Mouse (Mus musculus) liver, embryonic 13.5 days (tissue): ENCODE data around the gene Sestd1. TPM values are rescaled to one million over a fixed set of nuclear protein-coding genes. Genes with fewer than 3 reads are reported as not detected.

Source experiments
- ATAC-seq: fragments of 200-750 bp; cut with Nextera tagmentation; 2 replicates; pipeline ENCODE4 v1.8.0; 2017; ENCODE audit warnings: low read depth, mild to moderate bottlenecking, moderate number of reproducible peaks, moderate library complexity
- DNase-seq: peaks from one replicate; pipeline ENCODE4 v3.0.0; 2022
- H3K27ac ChIP-seq: fragments of 300-500 bp; sonication (generic); 2 replicates; pipeline ENCODE4 v1.5.1; 2015; ENCODE audit warnings: moderate library complexity, mild to moderate bottlenecking, inconsistent platforms
- H3K27me3 ChIP-seq: fragments of 300-500 bp; sonication (generic); 2 replicates; pipeline ENCODE4 v1.6.1; 2015; ENCODE audit warnings: mild to moderate bottlenecking, inconsistent platforms
- H3K36me3 ChIP-seq: fragments of 300-500 bp; sonication (generic); 2 replicates; pipeline ENCODE4 v1.6.1; 2015; ENCODE audit warnings: mild to moderate bottlenecking, inconsistent platforms
- H3K4me1 ChIP-seq: fragments of 300-500 bp; sonication (generic); replicated peaks from 2 replicates; pipeline ENCODE4 v1.6.1; 2015; ENCODE audit warnings: inconsistent platforms
- H3K4me2 ChIP-seq: fragments of 300-500 bp; sonication (generic); 2 replicates; pipeline ENCODE4 v1.6.1; 2015; ENCODE audit warnings: inconsistent platforms, mild to moderate bottlenecking, moderate library complexity
- H3K4me3 ChIP-seq: fragments of 300-500 bp; sonication (generic); replicated peaks from 2 replicates; pipeline ENCODE4 v1.5.1; 2015; ENCODE audit warnings: mild to moderate bottlenecking, inconsistent platforms
- H3K9ac ChIP-seq: fragments of 300-500 bp; sonication (generic); 2 replicates; pipeline ENCODE4 v1.6.1; 2015; ENCODE audit warnings: mild to moderate bottlenecking, inconsistent platforms
- H3K9me3 ChIP-seq: fragments of 300-500 bp; sonication (generic); replicated peaks from 2 replicates; pipeline ENCODE4 v1.6.1; 2016; ENCODE audit warnings: inconsistent platforms
- whole genome bisulfite sequencing: fragments of 180-500 bp; shearing (Covaris S2); methylation state at CpG from one replicate; pipeline ENCODE4 v1.1.7; 2015; ENCODE audit not compliant: insufficient replicate concordance; 5-methylcytosine and 5-hydroxymethylcytosine counted together
- polyA plus RNA-seq: library from polyadenylated mRNA; unstranded; fragments of >200 nt; fragmentation: Nextera tagmentation; extraction: Ambion mirVana; gene quantifications from 2 replicates; pipeline ENCODE4 v1.2.1, GENCODE M21; 2015

Sestd1 gene
- polyA plus RNA-seq, 1 experiment from 2014 or later = 0.54 TPM

DNA sequence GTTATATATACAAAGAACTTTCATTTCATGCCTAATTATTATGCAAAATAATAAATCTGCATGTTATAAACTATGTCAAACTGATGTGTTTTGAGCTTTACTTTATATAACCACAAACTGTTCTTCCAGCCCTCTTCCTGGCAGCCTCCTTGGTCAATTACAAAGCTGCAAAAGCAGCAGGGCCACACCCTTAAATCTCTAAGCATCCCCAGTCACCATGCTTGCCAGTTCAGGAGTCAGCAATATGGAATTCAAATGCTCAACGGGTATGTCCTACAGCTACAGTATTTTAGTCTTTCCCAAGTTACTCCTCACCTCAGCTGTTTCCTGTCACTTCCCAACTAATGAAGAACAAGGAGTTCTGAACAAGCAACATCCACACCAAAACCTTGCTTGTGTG is 10.3 kb downstream of the Sestd1 start:
- no peak for ATAC-seq
- Histone ChIP-seq H3K27me3 (no peaks in the 10 kb centered on the region), H3K4me1 (no peaks in the 10 kb centered on the region)

DNA sequence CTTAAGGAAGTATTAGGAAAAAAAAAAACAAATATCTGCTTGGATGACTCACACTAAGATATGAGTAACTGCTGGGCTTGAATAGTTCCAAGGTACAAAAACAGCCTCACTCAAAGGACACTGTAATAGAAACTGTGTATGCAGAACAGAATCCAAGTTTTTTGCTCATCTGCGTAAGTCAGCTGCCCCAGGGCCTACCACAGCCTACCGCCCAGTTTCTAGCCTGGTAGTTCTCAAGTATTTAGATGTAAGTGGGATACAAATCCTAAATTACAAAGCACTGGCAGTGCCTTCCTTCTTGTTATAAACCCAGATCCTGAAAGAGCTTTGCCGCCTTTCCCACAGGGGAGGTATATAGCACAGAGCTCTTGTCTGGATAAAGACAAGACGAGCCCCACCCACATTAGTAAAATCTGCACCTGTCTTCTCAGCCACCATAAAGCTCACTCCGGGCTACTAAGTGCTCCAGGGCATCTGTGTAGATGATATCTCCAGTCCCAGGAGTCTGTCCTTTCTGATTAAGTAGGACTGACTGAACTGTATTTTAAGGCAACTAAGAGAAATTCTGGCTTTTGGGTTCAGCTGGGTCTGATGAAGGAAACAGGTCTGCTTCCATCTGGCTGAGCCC is 11.7 kb downstream of the Sestd1 start:
- no peak overlapping the region for H3K4me2 ChIP-seq
- H3K36me3 ChIP-seq = no peaks in the 10 kb centered on the region

More for the DNA sequence above, 10.3 kb downstream of the Sestd1 start:
- Histone ChIP-seq H3K9me3 (no peaks in the 10 kb centered on the region), H3K9ac (no peak overlapping the region), H3K4me3 (no peak overlapping the region), H3K27ac (no peak overlapping the region), H3K36me3 (no peaks in the 10 kb centered on the region), H3K4me2 (no peak overlapping the region)
- WGBS = 54% methylated on average over 1 of the region's 1 CpGs
- DNase-seq = no peak

DNA sequence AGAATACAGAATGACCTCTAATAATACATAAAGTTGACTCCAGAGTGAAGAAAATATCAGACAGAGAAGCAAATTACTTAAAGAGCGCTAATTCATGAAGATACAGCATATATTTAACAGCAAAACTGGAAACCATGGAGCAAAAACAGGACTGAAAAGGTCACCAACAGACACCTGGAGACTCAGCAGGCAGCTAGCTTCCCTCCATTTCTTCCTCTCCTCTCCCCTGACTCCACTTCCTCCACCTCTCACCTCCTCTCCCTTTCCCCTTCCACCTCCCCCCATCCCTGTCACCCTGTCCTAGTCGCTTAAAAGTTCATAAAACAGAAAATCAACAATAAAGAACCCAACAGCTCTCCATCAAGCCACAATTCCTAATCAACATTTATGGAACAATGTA is 13.5 kb downstream of the Sestd1 start:
- 57% methylated on average over 2 of the region's 2 CpGs for WGBS
- no peak overlapping the region for H3K4me2 ChIP-seq
- H3K36me3 ChIP-seq = no peaks in the 10 kb centered on the region
- H3K4me1 ChIP-seq = 0 out of 2 replicates have a peak, but pooled peaks cover 3% of the 10 kb centered on the region
- no peak overlapping the region for H3K9ac ChIP-seq
- no peak for DNase-seq
- H3K4me3 ChIP-seq = no peak overlapping the region
- no peak overlapping the region for H3K27ac ChIP-seq
- no peaks in the 10 kb centered on the region for H3K9me3 ChIP-seq
- no peak for ATAC-seq
- H3K27me3 ChIP-seq = no peaks in the 10 kb centered on the region

More for the DNA sequence above, 11.7 kb downstream of the Sestd1 start:
- no peak overlapping the region for H3K9ac ChIP-seq
- no peaks in the 10 kb centered on the region for H3K9me3 ChIP-seq
- H3K27ac ChIP-seq = no peak overlapping the region
- H3K27me3 ChIP-seq = no peaks in the 10 kb centered on the region
- no peak overlapping the region for H3K4me3 ChIP-seq
- 0 out of 2 replicates have a peak, but pooled peaks cover 2% of the 10 kb centered on the region for H3K4me1 ChIP-seq
- 69% methylated on average over 5 of the region's 5 CpGs for WGBS
- ATAC-seq (no peak), DNase-seq (no peak)

DNA sequence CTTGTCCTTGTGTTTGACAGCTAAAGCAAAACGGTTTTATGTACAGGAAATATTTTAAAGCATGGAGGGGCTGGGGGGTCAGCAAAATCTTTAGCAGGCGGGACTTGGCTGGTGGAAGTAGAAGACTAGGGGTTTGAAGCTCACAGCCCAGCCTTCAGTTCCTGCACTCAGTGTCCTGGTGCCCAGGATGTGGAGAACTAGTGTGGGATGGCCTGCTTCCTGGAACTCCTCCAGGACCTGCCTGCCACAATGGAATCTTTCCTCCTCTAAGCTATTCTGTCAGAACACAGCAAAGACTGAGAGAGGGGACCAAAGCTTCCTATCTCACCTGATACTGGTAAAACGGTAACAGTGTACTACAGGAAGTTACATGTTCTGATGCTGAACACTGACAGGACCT is 14.4 kb downstream of the Sestd1 start:
- 33% methylated on average over 3 of the region's 3 CpGs for WGBS
- Histone ChIP-seq H3K36me3 (no peaks in the 10 kb centered on the region), H3K4me1 (0 out of 2 replicates have a peak, but pooled peaks cover 3% of the 10 kb centered on the region), H3K9ac (no peak overlapping the region), H3K4me2 (no peak overlapping the region), H3K27ac (no peak overlapping the region), H3K4me3 (no peak overlapping the region), H3K9me3 (no peaks in the 10 kb centered on the region), H3K27me3 (no peaks in the 10 kb centered on the region)
- DNase-seq = no peak
- no peak for ATAC-seq

DNA sequence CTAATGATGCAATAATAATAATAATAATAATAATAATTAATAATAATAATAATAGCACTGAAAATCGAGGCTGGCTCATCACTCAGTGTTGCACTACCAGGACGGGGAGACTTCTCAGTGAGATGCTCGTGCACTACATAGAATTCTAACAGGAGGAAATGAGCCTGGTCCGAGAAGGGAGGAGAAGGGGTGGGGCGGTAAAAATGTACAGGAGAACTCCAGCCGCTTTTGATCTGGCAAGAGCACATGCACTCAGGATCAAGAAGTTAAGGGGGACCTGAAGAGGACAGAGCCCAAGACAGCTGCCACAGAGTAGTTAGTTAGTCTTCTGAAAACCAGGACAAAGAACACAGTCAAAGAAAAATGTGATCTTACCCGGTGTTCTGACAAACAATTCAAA is 15.1 kb downstream of the Sestd1 start:
- no peak overlapping the region for H3K27ac ChIP-seq
- no peak overlapping the region for H3K4me3 ChIP-seq
- 51% methylated on average over 7 of the region's 7 CpGs for WGBS
- no peak overlapping the region for H3K9ac ChIP-seq
- DNase-seq (no peak), ATAC-seq (no peak)
- 0 out of 2 replicates have a peak, but pooled peaks cover 3% of the 10 kb centered on the region for H3K4me1 ChIP-seq
- no peaks in the 10 kb centered on the region for H3K27me3 ChIP-seq
- H3K9me3 ChIP-seq = no peaks in the 10 kb centered on the region
- H3K4me2 ChIP-seq = no peak overlapping the region
- H3K36me3 ChIP-seq = no peaks in the 10 kb centered on the region

DNA sequence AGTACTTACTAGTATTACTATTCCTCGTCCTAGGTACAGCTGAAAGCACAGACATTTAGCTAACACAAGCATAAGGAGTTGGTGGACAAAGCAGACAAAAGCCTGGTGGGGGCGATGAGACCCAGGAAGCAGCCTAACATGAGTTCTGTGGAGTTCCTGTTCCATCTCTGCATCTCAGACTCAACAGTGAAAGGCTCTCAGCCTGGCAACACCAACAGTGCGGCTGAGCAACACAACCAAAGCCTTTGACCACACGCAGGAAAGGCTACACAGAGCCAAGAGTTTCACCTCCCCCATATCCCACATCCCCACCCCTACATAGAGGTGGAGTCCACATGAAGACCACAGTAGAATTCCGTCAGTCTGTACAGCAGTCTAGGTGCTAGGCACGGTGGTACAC is 15.8 kb downstream of the Sestd1 start:
- Histone ChIP-seq H3K9me3 (no peaks in the 10 kb centered on the region), H3K36me3 (no peaks in the 10 kb centered on the region), H3K27ac (no peak overlapping the region), H3K9ac (no peak overlapping the region), H3K4me3 (no peak overlapping the region), H3K27me3 (no peaks in the 10 kb centered on the region), H3K4me2 (no peak overlapping the region), H3K4me1 (0 out of 2 replicates have a peak, but pooled peaks cover 3% of the 10 kb centered on the region)
- DNase-seq (no peak), ATAC-seq (no peak)
- WGBS = 51% methylated on average over 6 of the region's 6 CpGs

DNA sequence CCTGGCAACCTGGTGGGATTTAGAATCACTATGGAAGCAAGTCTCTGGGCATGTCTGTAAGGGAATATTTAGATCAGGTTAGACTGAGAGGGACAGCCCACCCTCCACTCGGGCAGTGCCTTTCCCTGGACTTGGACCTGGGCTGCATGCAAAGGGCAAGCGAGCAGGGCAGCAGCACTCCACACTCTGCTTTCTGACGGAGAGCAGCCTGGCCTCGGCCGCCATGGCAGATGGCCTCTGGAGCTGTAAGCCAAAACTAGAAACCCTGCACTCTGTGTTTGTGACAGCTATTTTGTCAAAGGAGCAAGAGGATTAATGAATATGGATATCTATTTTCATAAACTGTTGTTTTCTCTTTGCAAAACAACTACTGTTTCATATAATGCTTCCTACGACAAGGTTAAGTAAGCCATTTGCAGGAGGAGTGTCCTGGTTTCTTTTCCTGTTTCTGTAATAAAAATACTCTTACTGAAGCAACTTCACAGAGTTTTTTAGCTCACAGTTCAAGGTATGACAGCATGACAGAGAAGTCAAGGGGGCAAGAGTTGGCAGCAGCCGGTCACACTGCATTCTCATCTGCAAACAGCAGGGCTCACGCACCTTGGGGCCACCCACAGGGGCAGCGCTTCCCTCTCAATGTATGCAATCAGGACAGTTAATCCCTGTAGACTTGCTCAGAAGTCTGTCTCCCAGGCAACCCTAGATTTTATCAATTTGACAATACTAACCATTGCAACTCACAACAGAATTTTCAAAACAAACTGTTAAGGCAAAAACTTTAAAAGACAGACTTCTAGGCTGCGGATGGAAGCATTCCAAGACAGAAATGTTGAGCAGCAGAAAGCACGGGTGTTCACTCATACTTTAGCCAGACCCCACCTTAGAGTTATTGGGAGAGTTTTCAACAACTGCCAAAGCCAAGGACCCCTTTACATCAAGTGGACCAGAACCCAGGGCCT is 16.6 kb downstream of the Sestd1 start:
- H3K4me3 ChIP-seq = no peak overlapping the region
- ATAC-seq = no peak
- H3K9me3 ChIP-seq = no peaks in the 10 kb centered on the region
- no peak overlapping the region for H3K27ac ChIP-seq
- 60% methylated on average over 11 of the region's 11 CpGs for WGBS
- H3K9ac ChIP-seq = no peak overlapping the region
- DNase-seq = no peak
- no peaks in the 10 kb centered on the region for H3K27me3 ChIP-seq
- H3K4me2 ChIP-seq = no peak overlapping the region
- 0 out of 2 replicates have a peak, but pooled peaks cover 3% of the 10 kb centered on the region for H3K4me1 ChIP-seq
- no peaks in the 10 kb centered on the region for H3K36me3 ChIP-seq

DNA sequence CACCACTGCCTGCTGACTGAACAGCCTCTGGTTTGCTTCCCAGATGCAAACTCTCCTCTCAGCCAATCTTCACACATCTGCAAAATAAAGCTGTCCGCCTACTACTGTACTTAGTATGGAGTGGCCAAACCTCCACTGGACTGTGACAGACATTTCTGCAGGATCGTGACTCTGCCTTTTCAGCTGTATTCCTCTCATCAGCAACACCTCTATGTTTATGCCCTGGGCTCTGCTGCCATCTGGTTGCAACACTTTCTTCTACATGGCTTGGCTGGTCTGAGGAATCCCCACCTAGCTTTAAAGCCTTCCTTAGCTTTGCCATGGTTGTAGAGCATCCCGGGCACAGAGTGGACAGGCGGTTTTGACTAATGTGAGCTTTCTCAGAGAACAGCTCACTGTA is 20.3 kb downstream of the Sestd1 start:
- 71% methylated on average over 4 of the region's 4 CpGs for WGBS

DNA sequence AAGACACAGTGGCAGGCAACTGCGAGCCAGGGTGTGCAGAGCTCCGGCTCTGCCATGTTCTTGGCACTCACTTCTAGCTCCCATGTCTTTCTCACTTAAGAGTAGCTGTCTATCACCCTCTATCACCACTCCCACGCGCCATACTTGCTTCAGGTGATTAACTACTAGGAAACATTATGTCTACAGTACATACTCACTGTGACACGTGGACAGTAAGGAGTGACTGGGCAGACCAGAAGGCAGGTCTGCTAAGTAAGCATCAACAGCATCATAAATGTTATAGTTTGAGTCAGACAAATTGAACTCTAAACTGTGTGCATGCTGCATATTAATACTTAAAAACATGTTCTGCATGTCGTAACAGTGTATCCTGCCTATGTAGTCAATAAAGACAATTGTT is 27.2 kb downstream of the Sestd1 start:
- Histone ChIP-seq H3K4me2 (no peak overlapping the region), H3K4me3 (no peak overlapping the region), H3K9me3 (no peaks in the 10 kb centered on the region), H3K4me1 (no peaks in the 10 kb centered on the region), H3K27me3 (no peaks in the 10 kb centered on the region), H3K9ac (no peak overlapping the region), H3K27ac (no peak overlapping the region), H3K36me3 (no peaks in the 10 kb centered on the region)
- DNase-seq (no peak), ATAC-seq (no peak)
- 72% methylated on average over 6 of the region's 6 CpGs for WGBS

More for the DNA sequence above, 20.3 kb downstream of the Sestd1 start:
- Histone ChIP-seq H3K4me1 (0 out of 2 replicates have a peak, but pooled peaks cover 3% of the 10 kb centered on the region), H3K27ac (no peak overlapping the region), H3K4me3 (no peak overlapping the region), H3K9ac (no peak overlapping the region), H3K9me3 (no peaks in the 10 kb centered on the region), H3K27me3 (no peaks in the 10 kb centered on the region), H3K4me2 (no peak overlapping the region), H3K36me3 (no peaks in the 10 kb centered on the region)
- DNase-seq (no peak), ATAC-seq (no peak)

DNA sequence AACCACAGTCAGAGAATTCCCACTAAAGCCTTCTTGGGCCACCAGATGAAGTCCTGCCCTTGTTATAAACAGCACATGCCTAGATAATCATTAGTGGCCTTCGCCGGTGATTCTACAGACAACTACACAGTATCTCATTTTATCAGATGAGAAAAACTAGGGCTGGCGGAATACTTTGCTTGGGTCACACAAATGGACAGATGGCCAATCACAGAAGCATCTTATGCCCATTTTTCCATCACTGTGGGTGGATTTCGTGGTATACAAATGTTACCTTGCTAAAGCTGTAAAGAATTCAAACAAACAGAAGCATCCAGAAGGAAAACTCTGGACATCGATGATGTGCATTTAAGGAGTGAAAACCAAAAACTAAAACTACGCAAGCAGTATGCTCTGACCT is 28.7 kb downstream of the Sestd1 start:
- Histone ChIP-seq H3K27me3 (no peaks in the 10 kb centered on the region), H3K9ac (no peak overlapping the region), H3K9me3 (no peaks in the 10 kb centered on the region), H3K27ac (no peak overlapping the region), H3K4me3 (no peak overlapping the region), H3K4me2 (no peak overlapping the region), H3K36me3 (no peaks in the 10 kb centered on the region), H3K4me1 (no peaks in the 10 kb centered on the region)
- no peak for ATAC-seq
- no peak for DNase-seq
- 74% methylated on average over 6 of the region's 6 CpGs for WGBS

DNA sequence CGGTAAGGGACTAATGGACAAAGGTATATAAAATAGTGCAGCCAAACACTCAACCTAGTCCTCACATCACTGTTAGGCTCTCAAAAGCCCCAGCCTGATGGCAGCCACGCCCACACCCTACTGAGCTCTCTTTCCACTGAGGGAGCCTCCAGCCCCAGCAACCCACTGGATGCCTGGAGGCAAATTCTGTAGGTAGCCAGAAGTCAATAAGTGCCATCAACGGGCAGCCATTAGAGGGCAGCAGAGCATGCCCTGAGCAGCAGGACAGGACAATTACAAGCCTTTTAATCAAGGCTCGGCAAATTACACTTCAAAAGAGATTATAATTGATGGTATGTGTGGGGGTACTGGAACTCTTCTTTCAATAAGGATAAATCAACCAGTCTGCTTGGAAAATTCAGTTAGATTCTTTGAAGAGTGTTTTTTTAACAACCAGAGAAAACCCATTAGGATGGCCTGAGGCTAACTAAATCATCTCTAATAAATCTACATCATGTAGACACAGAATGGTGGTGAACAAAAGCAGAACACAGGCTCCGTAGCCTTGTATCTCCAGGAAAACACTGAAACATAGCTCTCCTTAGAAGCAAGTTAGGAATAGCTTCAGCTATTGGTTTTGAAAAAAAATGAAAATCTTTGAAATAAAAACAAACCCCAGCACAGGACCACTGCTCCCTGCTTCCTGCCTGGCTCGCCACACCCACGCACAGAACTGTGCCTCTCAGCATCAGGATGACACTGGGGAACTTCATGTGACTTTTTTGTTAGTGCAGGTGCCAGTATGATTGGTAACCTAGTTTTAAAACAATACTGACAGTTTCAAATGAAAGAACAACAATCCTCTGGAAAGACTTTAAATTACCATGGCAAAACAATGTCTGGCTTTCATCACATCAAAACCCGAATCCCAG is 30.4 kb downstream of the Sestd1 start:
- DNase-seq (peak; percentile 2), ATAC-seq (no peak)
- Histone ChIP-seq H3K4me1 (no peaks in the 10 kb centered on the region), H3K9ac (no peak overlapping the region), H3K4me2 (no peak overlapping the region), H3K27me3 (no peaks in the 10 kb centered on the region), H3K9me3 (no peaks in the 10 kb centered on the region), H3K4me3 (no peak overlapping the region), H3K27ac (no peak overlapping the region), H3K36me3 (no peaks in the 10 kb centered on the region)
- 44% methylated on average over 8 of the region's 8 CpGs for WGBS
